Mouse (Mus musculus) kidney, adult 2 months (tissue): ENCODE measurements at regions not wholly inside any gene's neighbourhood (a gene's known extent, or its start where the extent isn't known, plus 50 kb on each side); places are given as distances from the start of the nearest gene placed in this dataset.

Experiments used
- CTCF ChIP-seq: fragments of 200-500 bp; conservative IDR thresholded peaks from 2 replicates; pipeline ENCODE4 v1.5.1; 2011; ENCODE audit warnings: low read depth, mild to moderate bottlenecking, control low read depth, low read length, moderate library complexity, mixed read lengths; ENCODE audit not compliant: insufficient read depth, insufficient read length
- POLR2A ChIP-seq: fragments of 200-500 bp; IDR thresholded peaks from one replicate; pipeline ENCODE4 v1.6.1; 2011; ENCODE audit warnings: low read depth, low read length, control low read depth

DNA sequence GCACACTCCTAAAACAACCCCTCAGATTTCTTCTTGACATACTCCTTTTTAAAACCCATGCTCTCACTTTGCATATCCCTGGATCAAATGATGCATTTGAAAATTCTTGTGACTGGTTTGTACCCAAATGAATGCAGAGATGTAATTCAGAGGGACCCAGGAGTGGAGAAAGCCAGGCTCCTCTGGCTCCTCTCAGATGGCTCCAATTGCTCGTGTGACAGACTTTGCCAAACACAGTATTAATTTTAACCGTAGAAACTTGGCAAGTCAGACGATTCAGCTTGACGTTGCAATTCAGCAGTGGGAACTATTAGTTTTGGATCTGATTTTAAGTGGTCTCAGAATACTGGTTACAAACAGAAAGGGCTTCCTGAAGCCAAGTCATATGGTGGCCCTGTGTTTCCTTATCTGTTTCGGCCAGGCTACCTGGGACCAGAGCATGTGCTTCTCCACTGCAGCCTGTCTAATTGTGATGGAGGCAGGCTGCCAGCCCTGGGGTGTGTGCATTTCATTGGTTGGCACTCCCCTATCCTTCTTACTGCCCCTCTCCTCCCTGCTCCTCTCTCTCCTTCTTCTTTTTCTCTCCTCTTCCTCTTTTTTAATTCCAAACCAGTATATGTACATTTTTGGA is 81.9 kb upstream of the Klf12 start:
- no peak for TF ChIP-seq POLR2A
- no peak for TF ChIP-seq CTCF
